Mouse (Mus musculus): ENCODE results near the gene Tmem191c. TPM values are rescaled to one million over a fixed set of nuclear protein-coding genes. Genes with fewer than 3 reads are reported as not detected.
"Not testable (repeated sequence)": the region's sequence is repeated elsewhere in the genome, so short reads cannot be mapped to it uniquely, and the experiment has no call there.

Tmem191c gene
- 100 to 1,000 TPM in 1 of 2 experiments, 10 to 100 TPM in 1; 83.7 to 112 TPM for total RNA-seq (2021)

DNA sequence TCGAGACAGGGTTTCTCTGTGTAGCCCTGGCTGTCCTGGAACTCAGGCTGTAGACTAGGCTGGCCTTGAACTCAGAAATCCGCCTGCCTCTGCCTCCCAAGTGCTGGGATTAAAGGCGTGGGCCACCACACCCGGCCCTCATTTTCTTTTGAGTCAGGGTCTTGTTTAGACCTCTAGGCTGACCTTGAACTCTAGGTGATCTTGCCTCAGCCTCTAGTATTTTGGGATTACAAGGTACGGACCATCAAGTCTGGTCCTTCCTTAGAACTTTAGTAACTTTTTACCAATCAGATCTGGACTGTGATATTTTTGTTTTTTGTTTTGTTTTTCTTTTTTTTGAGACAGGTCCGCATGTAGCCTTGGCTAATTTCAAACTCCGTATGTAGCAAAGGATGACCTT, at the start of gene Tmem191c:
TSS of gene Tmem191c (plus strand) at position 357 of the 400 bp plus-strand sequence.
- no peak for DNase-seq (ENCODE audit: extremely low spot score in 1 of 2, low spot score in 1 of 2)

DNA sequence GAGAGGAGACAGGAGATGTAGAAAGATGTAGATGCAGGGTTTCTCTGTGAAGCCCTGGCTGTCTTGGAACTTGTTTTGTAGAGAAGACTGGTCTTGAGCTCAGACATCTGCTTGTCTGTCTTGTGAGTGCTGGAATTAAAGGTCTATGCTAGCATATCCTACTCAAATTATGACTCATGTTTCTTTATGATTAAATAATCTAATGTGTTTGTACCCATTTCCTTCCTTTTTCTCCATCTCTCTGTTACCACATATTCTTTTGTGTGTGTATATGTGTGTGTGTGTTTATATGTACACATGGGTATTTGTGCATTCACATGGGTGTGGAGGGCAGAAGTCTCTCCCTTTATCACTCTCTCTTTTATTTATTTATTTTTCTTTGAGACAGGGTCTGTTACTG, 49.4 kb upstream of the Tmem191c start:
- no peak for DNase-seq (ENCODE audit: extremely low spot score in 1 of 2, low spot score in 1 of 2)

DNA sequence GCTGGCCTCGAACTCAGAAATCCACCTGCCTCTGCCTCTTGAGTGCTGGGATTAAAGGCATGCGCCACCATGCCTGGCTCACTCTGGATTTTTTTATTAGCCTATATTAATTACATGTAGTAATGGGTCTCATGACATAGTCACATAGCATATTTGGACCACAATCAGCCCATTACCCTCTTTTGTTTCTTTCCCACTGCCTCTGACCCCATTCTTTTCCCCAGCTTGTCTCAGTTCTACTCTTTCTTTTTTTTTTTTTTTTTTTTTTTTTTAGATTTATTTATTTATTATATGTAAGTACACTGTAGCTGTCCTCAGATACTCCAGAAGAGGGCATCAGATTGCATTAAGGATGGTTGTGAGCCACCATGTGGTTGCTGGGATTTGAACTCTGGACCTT, 44.4 kb upstream of the Tmem191c start:
- DNase-seq (ENCODE audit: extremely low spot score in 1 of 2, low spot score in 1 of 2), result not testable (repeated sequence)

DNA sequence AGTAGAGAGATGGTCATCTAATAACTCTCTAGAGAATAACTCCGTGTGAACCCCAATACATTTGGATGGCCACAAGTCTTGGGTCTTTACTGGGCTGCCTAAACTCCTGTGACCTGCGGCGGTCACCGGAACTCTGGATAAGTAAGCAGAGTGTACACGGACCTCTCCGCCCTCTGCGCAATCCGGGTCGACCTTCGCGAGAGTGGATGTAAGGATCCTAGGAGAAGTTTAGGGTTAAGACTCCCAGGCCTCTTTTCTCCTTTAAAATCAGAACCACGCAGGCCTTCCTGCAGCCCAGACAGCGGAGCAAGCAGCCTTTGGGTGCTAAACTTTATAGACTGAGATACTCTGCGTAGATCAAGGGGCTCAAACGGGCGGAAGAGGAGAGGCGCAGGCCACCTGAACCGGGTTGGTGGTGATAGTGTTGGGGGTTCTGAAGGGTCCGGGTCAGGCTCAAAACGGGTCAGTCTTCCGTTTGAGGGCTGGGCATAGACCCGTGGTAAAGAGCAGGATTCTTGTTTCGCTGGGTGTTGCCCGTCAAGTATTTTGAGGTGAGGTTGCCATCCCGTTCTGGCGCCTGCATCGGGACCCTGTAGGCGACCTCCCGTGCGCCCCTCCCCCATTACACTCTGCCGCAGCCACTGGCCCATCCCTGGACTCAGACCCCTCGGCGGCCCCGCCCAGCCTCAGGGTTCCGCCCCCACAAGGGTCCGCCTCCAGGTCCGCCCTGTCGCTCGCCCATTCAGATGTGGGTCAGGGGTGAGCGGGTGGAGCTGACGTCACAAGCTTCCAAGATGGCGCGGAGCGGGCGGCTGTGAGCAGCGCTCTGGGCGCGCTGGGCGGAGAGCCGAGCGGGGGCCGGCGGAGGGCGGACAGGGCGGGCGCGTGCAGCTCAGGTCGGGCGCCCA, 42.8 kb upstream of the Tmem191c start, which contains the start of gene Hic2:
TSS of gene Hic2 (plus strand) at position 779 of the 908 bp plus-strand sequence.
- DNase-seq (ENCODE audit: extremely low spot score in 1 of 2, low spot score in 1 of 2), result peak; percentile 75 to 87

DNA sequence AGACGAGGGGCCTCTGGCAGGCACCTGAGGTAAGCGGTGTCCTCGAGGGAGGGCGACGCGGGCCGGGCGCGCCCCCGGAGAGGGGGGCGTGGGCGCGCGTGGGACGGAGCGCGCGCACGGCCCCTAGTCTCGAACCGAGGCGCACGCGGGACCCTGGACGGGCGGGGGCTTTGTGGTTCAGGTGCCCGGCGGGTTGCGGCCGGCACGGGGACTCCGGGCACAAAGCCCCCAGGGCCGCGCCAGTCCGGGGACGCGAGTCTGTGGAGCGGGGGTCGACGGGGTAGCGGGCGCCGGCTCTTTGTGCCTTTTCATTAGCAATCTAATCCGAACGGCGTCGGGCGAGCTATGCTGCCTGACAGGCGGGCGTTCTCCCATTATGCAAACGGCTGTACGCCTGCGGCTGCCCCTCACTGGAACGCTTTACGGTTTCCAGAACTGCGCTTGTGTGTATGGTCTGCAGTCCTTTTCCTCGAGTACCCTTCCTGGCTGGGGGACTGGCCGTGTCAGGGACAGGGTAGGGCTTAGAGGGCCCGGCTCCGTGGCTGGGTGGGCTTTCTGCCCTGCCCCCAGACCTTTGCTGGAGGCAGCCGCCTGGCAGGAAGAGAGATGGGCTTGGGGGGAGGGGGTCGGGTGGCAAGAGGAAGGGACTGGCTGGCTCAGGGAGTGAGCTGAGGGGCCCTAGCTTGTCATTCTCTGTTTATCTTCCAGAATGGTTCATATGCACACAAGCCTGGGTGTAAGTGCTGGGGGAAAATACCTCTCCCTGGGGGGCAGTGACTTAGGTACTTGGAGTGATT, 42.0 kb upstream of the Tmem191c start:
- peak; percentile 27 to 40 for DNase-seq (ENCODE audit: extremely low spot score in 1 of 2, low spot score in 1 of 2)

DNA sequence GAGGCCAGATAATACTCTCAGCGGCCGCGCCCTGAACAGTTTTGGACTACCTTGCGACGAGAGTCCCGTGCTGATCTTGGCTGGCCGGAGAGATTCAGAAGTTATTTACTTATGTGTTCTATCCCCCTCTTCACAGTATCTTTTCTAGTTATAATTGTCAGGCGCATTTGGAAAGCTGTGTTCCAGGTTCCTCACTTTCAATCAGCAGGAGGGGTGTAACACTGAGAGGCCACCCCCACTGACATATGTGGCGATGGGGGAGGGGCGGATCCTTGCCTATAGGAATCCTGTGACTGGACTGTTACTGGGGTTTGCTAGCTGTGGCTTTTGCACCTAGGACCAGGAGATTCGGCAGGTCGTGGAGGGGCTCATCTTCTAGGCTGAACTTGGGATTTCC, 41.4 kb upstream of the Tmem191c start:
- DNase-seq (ENCODE audit: extremely low spot score in 1 of 2, low spot score in 1 of 2), result peak in 1 of 2 experiments; percentile 41

DNA sequence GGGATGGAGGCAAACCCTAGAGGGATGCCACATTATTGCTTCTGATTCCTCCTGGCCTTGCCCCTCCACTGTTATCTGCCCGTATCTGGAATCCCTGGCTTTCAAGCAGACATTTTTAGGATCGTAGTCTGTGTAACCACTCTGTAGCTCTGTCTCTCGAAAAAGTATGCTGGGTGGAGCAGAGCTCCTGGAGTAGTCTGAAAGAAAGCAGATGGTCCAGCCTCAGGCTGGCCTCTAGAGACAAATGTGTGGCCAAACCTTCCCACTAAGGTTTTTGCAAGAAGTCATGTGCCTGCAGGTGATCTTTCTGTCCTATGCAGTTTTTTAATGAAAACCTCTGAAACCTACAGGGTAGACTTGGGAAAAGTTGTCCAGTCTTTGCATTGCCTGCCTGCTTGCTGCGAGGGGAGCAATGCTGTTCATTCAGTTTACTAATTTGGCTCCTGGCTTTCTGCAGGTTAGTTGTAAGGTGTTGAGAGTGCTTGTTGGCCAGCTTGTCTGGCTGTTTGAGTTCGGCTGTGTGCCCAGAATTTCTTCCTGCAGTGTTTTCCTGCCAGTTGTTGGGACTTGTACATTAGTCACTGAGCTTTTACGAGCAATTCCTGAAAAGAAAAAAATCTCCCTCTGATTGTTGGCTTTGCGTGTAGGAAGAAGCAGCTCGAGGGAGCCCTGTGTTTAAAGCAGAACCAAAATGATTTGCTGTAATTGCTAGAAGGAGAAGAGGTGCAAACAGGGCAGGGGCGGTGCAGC, 40.8 kb upstream of the Tmem191c start:
- DNase-seq (ENCODE audit: extremely low spot score in 1 of 2, low spot score in 1 of 2), result no peak

DNA sequence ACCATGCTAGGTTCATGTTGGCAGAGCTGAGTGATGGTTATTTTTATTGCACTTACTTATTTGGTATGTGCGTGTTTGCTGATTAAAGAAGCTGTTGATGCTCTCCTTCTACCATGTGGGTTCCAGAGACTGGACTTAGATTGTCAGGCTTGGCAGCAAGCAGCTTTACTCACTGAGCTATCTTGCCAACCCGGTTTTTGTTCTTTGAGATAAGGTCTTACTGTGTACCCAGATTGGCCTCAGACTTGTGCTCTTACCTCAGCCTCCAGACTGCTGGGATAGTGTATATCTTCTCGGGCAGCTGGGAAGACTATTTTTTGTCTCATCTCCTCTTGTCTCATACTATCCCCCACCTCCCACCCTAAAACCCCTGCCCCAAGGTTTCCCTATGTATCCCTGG, 38.2 kb upstream of the Tmem191c start:
- DNase-seq (ENCODE audit: extremely low spot score in 1 of 2, low spot score in 1 of 2), result no peak

DNA sequence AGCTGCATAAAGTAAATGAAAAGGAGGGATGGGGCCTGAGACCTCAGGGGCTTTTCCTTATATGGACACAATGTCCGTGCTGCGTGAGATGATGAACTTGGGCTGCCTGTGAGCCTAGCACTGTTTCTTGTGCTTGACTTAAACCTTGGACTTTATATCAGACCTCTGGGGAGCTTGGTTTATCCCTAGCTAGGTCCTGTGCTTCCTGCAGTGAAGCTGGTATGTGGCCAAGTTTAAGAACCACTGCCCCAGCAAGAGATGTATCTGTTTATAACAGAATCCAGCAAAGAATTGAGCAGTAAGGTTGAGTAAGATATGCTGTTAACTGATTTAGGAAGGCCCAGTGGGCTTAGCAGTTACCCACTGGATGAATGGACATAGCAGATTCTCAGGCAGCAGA, 36.5 kb upstream of the Tmem191c start:
- DNase-seq (ENCODE audit: extremely low spot score in 1 of 2, low spot score in 1 of 2), result no peak

DNA sequence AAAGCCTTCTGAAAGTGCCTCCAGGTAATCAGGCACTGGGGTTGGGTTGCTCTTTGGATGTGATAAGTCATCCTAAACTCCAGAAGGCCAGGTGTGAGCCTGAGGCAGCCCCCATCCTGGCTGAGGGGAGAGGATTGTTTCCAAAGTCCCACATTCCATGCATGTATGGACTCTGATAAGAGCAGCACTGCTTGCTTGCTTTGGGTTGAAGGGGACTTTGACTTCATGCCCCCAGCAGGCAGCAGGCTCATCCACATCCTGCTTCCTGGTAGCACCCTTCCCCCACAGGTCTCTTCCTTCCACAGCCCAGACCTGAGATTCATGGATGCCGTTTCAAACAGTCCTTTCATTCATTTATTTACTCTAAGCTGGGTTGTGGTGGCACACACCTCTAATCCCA, 32.1 kb upstream of the Tmem191c start:
- no peak for DNase-seq (ENCODE audit: extremely low spot score in 1 of 2, low spot score in 1 of 2)

DNA sequence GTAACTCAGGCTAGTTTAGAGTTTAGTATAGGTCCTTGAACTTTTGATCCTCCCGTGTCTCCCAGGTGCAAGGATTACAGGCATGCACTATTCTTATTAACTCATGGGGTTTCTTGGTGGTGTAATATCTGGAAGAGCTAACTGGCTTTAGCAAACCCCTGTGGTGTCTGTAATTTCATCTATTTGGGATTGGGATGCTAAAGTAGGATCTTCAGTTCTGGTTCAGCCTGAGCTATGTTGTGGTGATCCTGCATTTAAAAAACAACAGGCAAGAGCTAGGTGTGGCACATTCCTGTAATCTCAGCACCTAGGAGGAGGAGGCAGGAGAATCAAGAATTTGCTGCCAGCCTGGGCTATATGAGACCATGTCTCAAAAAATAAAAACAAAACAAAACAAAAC, 30.9 kb upstream of the Tmem191c start:
- DNase-seq (ENCODE audit: extremely low spot score in 1 of 2, low spot score in 1 of 2), result no peak

DNA sequence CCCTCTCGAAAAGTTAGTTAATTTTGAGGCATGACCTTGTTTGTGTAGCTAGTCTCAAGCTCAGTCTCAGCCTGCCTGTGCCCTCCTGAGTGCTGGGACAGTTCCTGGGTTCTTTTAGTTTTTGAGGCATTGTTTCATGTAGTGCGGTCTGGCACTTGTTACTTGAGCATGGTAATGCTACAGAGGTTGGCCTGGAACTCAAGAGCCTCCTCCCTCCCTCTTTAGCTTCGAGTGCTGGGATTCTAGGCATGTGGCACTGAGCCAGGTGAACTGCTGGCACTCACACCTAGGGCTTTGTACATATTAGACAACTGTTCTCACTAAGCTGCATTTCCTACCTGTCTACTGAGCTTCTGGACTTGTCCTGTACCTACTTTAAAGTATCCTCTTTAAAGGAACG, 28.1 kb upstream of the Tmem191c start:
- no peak for DNase-seq (ENCODE audit: extremely low spot score in 1 of 2, low spot score in 1 of 2)

DNA sequence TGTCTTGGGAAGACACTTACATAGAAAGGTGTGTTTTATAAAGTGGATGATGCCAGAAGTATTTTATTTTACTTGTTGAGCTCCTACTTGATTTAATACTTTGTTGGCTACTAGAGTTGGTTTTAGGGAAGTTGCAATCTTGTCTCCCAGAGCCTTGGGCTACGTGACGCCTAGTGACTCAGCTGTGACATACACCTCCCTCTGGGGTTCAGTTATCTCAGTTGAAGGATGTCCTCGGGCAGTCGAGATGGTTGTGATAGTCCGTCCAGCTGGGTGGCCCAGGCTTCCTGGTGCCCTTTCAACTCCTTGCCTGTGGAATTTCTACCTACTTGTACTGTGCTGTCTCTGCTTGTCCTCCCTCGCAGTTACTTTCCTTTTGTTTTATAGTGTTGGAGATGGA, 26.7 kb upstream of the Tmem191c start:
- DNase-seq (ENCODE audit: extremely low spot score in 1 of 2, low spot score in 1 of 2), result no peak

DNA sequence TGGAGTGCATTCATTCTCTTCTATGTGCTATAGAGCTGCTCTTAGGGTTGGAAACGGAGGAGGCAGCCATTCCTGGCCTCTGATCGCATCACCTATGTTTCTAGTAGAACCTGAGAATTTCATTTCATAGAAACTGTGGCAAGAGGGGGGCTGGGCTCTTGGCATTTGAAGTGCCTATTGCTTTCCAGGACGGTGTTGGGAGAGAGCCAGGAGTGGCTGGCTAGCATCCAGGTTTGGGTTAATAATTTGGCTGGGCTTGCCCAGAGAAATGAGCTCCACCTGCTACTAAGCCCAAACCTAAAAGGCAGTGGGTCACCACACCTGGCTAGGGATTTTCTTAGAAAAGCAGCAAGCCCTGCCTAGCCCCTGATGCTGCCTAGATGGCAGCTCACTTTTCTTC, 24.3 kb upstream of the Tmem191c start:
- peak in 1 of 2 experiments; percentile 62 for DNase-seq (ENCODE audit: extremely low spot score in 1 of 2, low spot score in 1 of 2)

DNA sequence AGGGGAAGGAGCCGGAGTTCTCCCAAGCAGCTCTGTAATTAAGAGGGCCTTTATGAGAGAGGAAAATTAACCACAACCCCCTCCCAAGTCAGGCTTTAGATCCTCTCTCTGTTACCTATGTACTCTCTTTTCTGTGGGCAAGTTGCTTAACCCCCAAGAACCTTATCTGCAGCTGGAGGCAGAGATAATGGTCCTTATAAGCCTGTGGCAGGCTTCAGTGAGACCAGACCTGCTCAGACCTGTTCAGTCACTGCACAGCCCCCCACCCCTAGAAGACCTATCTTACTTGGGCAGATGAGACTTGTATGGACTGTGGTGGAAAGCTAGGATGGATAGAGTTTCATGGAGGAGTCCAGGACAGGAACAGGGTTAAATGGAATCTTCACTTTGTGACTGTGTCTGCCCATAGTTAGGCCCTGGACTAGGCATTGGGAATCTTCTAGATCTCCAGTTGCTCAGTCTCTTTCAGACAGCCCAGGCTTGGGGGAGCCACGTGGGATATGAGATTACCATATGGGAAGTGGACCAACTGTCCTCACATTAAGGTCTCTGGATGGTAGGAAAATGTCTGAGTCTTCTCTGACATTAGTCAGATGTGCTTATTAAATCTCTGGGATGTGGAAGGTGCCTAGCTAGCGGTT, 23.7 kb upstream of the Tmem191c start:
- no peak for DNase-seq (ENCODE audit: extremely low spot score in 1 of 2, low spot score in 1 of 2)

DNA sequence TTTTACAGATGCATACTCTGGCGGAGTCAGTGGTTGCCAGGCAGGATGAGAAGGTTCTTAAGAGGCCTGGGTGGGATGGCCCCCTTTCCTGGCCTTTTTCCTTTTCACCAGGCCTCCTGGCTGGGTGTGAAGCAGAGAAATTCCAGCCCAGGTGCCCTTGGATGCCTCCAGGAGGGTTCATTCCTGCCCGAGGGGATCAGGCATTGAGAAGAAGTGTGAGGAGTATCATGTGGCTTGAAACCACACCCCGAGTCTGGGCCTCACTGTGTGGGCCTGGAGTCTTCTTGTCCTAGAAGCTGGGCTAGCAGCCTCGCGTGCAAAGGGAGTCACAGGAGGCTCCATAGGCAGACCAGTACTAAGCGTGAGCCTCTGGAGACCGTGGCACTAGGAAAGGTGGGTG, 23.0 kb upstream of the Tmem191c start:
- no peak for DNase-seq (ENCODE audit: extremely low spot score in 1 of 2, low spot score in 1 of 2)

DNA sequence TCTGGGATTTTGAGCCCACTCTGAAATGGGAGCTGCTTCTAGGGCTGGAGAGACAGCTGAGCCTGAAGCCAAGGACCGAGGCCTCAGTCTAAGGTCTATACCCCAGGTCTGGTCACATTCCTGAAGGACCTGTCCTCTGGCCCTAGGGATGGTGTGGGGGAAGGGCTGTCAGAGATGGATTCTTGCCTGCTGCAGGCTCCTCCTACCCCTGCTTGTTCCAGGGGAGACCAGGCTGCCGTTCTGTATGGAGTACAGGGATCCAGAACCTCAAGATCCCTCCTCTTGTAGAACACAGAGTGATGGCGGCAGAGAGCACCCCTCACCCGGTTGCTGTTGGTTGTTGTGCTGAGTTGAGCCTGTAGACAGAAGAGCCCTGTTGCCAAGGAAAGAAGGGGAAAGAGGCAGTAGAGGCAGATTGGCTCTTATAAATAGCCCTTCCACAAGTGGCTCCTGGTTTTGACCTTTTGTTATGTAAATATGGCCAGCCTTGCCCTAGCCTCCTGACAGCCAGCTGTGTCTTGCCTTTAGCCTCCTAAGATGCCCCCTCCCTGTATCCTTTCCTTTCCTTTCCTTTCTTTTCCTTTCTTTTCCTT, 21.8 kb upstream of the Tmem191c start:
- DNase-seq (ENCODE audit: extremely low spot score in 1 of 2, low spot score in 1 of 2), result no peak

DNA sequence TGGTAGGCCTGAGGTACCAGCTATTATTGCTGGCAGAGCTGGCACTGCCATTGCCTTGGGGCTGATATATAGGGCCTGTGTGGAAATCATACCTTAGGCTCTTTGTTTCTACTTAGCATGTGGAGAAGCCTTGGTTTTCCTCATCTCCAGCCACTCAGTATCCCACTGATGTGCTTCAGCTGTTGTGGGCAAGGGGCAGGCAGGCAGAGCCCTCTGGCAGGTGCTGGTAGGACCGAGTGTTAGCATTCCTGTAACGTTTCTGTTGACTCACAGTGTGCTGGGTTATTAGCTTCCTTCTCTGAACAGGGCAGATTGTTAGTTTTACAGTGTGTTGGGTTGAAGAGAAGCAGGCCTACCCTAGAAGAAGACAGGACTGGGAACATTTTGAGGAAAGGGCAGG, 20.6 kb upstream of the Tmem191c start:
- no peak for DNase-seq (ENCODE audit: extremely low spot score in 1 of 2, low spot score in 1 of 2)

DNA sequence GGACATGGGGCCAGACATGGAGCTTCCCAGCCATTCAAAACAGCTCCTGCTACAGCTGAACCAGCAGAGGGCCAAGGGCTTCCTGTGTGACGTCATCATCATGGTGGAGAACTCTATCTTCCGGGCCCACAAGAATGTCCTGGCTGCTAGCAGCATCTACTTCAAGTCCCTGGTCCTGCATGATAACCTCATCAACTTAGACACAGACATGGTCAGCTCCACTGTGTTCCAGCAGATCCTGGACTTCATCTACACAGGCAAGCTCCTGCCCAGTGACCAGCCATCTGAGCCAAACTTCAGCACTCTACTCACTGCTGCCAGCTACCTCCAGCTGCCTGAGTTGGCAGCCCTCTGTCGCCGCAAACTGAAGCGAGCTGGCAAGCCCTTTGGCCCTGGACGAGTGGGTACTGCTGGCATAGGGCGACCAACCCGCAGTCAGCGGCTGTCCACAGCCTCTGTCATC, 18.5 kb upstream of the Tmem191c start:
- no peak for DNase-seq (ENCODE audit: extremely low spot score in 1 of 2, low spot score in 1 of 2)

DNA sequence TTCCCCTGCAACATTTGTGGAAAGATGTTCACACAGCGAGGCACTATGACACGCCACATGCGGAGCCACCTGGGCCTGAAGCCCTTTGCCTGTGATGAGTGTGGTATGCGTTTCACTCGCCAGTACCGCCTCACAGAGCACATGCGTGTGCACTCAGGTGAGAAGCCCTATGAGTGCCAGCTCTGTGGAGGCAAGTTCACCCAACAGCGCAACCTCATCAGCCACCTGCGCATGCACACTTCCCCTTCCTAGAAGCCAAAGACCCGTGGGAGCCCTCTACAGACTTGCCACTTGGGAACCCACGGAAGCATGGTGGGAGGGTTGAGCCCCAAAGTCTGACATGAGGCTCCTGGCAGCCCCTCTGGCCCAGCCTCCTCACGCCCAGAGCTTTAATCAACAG, 17.0 kb upstream of the Tmem191c start:
- no peak for DNase-seq (ENCODE audit: extremely low spot score in 1 of 2, low spot score in 1 of 2)

Data from layer of hippocampus, postnatal 25 days (tissue).